Mouse (Mus musculus): ENCODE measurements around the gene Clip4. TPM values are rescaled to one million over a fixed set of nuclear protein-coding genes. Genes with fewer than 3 reads are reported as not detected.

Gene Clip4
- polyA plus RNA-seq, 1 experiment from 2014 or later, result 15.3 TPM

- Histone ChIP-seq H3K27me3 (replicated peaks; ENCODE audit: control insufficient read depth, insufficient read depth, low read length) (no peaks in the 10 kb centered on the region), H3K9me3 (ENCODE audit: control insufficient read depth, low read length) (no peaks in the 10 kb centered on the region), H3K9ac (ENCODE audit: low read depth, low read length) (no peak overlapping the region), H3K27ac (ENCODE audit: low read depth, low read length) (no peak overlapping the region), H3K4me3 (ENCODE audit: low read length) (no peak overlapping the region), H3K4me2 (ENCODE audit: low read length) (no peak overlapping the region), H3K4me1 (ENCODE audit: control insufficient read depth, insufficient read depth, low read depth, low read length) (peaks cover under 1% of the 10 kb centered on the region; the same call in 1 of the 2 replicates), H3K36me3 (ENCODE audit: control insufficient read depth, insufficient read depth, low read length) (no peaks in the 10 kb centered on the region)
- no peak for ATAC-seq
- 91% methylated on average over 9 of the region's 9 CpGs for WGBS
Measured at GRCm38 (mm10) chr17:71874795-71875194, 106.5 kb downstream of the Clip4 start.

GRCm38 (mm10) chr17:71875492-71875891 lies 107.2 kb downstream of the Clip4 start:
- no peak overlapping the region for H3K27ac ChIP-seq (ENCODE audit: low read depth, low read length)
- ATAC-seq, result no peak
- no peaks in the 10 kb centered on the region for H3K4me1 ChIP-seq (ENCODE audit: control insufficient read depth, insufficient read depth, low read depth, low read length)
- no peak overlapping the region for H3K4me2 ChIP-seq (ENCODE audit: low read length)
- no peaks in the 10 kb centered on the region for H3K9me3 ChIP-seq (ENCODE audit: control insufficient read depth, low read length)
- 69% methylated on average over 7 of the region's 7 CpGs for WGBS
- no peak overlapping the region for H3K9ac ChIP-seq (ENCODE audit: low read depth, low read length)
- H3K4me3 ChIP-seq (ENCODE audit: low read length), result no peak overlapping the region
- H3K36me3 ChIP-seq (ENCODE audit: control insufficient read depth, insufficient read depth, low read length), result no peaks in the 10 kb centered on the region
- no peaks in the 10 kb centered on the region for H3K27me3 ChIP-seq (replicated peaks; ENCODE audit: control insufficient read depth, insufficient read depth, low read length)

DNA sequence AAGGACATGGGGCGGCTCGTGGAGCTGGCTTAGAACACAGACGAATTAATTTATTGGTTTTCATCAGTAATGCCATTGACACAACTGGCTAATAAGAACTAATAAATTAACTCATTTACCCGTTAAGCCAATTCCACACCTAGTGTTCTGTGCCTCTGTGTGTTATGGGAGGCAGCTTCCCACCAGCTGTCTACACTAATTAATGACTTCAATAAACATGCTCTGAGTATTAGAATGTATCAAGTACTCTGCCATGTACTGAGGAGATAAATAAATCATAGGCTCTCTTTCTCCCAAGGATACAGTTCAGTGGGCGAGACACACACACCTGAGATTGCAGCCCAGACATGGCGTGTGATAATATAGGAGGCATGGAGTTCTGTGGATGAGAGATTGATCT lies 113.1 kb downstream of the Clip4 start:
- 66% methylated on average over 6 of the region's 6 CpGs for WGBS
- no peaks in the 10 kb centered on the region for H3K9me3 ChIP-seq (ENCODE audit: control insufficient read depth, low read length)
- peak; percentile 30; the same call in 1 of the 2 replicates for ATAC-seq

DNA sequence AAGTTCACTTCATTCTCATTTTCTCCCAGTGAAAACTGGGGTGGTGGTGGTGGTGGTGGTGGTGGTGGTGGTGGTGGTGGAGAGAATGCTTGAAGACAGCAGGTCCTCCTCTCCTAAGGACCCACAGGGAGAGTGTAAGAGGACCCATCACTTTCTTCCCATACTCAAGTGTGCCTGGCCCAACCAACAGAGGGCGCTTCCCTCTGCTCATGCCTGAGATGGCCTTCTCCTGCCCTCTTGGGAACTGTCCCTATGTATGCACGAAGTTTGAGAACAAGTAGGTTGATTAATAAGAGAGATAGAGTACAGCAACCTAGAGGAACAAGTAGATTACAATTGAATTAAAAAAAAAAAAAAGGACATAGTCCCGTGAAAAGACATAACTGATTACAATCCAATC lies 140.8 kb downstream of the Clip4 start:
- Histone ChIP-seq H3K27me3 (replicated peaks; ENCODE audit: control insufficient read depth, insufficient read depth, low read length) (no peaks in the 10 kb centered on the region), H3K4me3 (ENCODE audit: low read length) (no peak overlapping the region), H3K4me2 (ENCODE audit: low read length) (no peak overlapping the region), H3K9ac (ENCODE audit: low read depth, low read length) (no peak overlapping the region), H3K36me3 (ENCODE audit: control insufficient read depth, insufficient read depth, low read length) (no peaks in the 10 kb centered on the region), H3K27ac (ENCODE audit: low read depth, low read length) (no peak overlapping the region), H3K4me1 (ENCODE audit: control insufficient read depth, insufficient read depth, low read depth, low read length) (no peaks in the 10 kb centered on the region), H3K9me3 (ENCODE audit: control insufficient read depth, low read length) (no peaks in the 10 kb centered on the region)
- WGBS, result 49% methylated on average over 3 of the region's 3 CpGs
- ATAC-seq, result no peak

More for the DNA sequence above, 113.1 kb downstream of the Clip4 start:
- H3K27me3 ChIP-seq (replicated peaks; ENCODE audit: control insufficient read depth, insufficient read depth, low read length), result no peaks in the 10 kb centered on the region
- no peak overlapping the region for H3K4me3 ChIP-seq (ENCODE audit: low read length)
- no peak overlapping the region for H3K27ac ChIP-seq (ENCODE audit: low read depth, low read length)
- H3K9ac ChIP-seq (ENCODE audit: low read depth, low read length), result no peak overlapping the region
- H3K4me1 ChIP-seq (ENCODE audit: control insufficient read depth, insufficient read depth, low read depth, low read length), result no peaks in the 10 kb centered on the region
- no peaks in the 10 kb centered on the region for H3K36me3 ChIP-seq (ENCODE audit: control insufficient read depth, insufficient read depth, low read length)
- no peak overlapping the region for H3K4me2 ChIP-seq (ENCODE audit: low read length)

DNA sequence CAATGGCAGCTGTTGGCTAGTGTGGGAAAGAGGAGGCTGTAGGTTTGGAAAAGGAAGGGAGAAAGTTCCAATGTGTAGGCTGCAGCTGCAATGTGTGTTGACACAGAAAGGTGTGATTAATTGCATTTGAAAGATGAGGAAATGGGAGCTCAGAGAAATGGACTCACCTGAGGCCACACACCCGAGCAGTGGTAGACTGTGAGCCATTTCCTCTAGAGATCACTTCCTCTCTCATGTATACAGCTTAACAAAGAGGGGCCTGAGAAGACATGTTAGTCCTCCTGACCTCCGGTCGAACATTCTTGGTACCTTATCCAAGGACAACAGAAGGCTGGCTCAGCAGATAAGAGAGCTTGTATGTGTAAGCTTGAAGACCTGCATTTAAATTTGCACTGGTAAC lies 144.9 kb downstream of the Clip4 start:
- ATAC-seq, result no peak

More for the DNA sequence above, 144.9 kb downstream of the Clip4 start:
- no peak overlapping the region for H3K4me2 ChIP-seq (ENCODE audit: low read length)
- H3K27me3 ChIP-seq (replicated peaks; ENCODE audit: control insufficient read depth, insufficient read depth, low read length), result no peaks in the 10 kb centered on the region
- H3K27ac ChIP-seq (ENCODE audit: low read depth, low read length), result no peak overlapping the region
- no peak overlapping the region for H3K4me3 ChIP-seq (ENCODE audit: low read length)
- H3K4me1 ChIP-seq (ENCODE audit: control insufficient read depth, insufficient read depth, low read depth, low read length), result no peaks in the 10 kb centered on the region
- no peaks in the 10 kb centered on the region for H3K36me3 ChIP-seq (ENCODE audit: control insufficient read depth, insufficient read depth, low read length)
- H3K9ac ChIP-seq (ENCODE audit: low read depth, low read length), result no peak overlapping the region
- WGBS, result 77% methylated on average over 3 of the region's 3 CpGs
- H3K9me3 ChIP-seq (ENCODE audit: control insufficient read depth, low read length), result no peaks in the 10 kb centered on the region

Other genes with a start within 250 kb of the Clip4 start
- gene Ndc80, start 241.6 kb upstream of the Clip4 start, polyA plus RNA-seq (2015; fragmentation: Nextera tagmentation; extraction: Ambion mirVana), result 7.8 and 9.1 TPM in 2 replicates
- 1.2 and 1.6 TPM in 2 replicates for gene Spdya, start 216.4 kb upstream of the Clip4 start, polyA plus RNA-seq (2015; fragmentation: Nextera tagmentation; extraction: Ambion mirVana)
- 39.7 and 47.1 TPM in 2 replicates for gene Wdr43, start 152.6 kb upstream of the Clip4 start, polyA plus RNA-seq (2015; fragmentation: Nextera tagmentation; extraction: Ambion mirVana)
- gene Togaram2, start 95.2 kb upstream of the Clip4 start, polyA plus RNA-seq (2015; fragmentation: Nextera tagmentation; extraction: Ambion mirVana), result 0.82 and 0.89 TPM in 2 replicates
- 0.03 TPM in 1 of 2 replicates, not detected in the other for gene Pcare, start 15.6 kb upstream of the Clip4 start, polyA plus RNA-seq (2015; fragmentation: Nextera tagmentation; extraction: Ambion mirVana)

All from hindbrain, embryonic 16.5 days (tissue).